Mouse (Mus musculus) Patski (cell line): ENCODE results near the gene Prr5. TPM values are rescaled to one million over a fixed set of nuclear protein-coding genes. Genes with fewer than 3 reads are reported as not detected.

Source experiments
- ATAC-seq: fragments of 100-300 bp; one replicate; pipeline ENCODE4 v1.8.0; 2021
- CTCF ChIA-PET: fragments of 350-600 bp; sonication (Branson Sonifier 250); formaldehyde crosslinking; loops from one replicate; lab custom pipeline; 2022; ENCODE audit warnings: inconsistent platforms; lab: Charles Lee
- POLR2A ChIA-PET: fragments of 350-600 bp; sonication (Branson Sonifier 250); formaldehyde crosslinking; loops from one replicate; lab custom pipeline; 2022; ENCODE audit warnings: antibody characterized with exemption, inconsistent platforms; lab: Charles Lee
- DNase-seq: peaks from one replicate; pipeline ENCODE4 v3.0.0-alpha.2; 2011; ENCODE audit warnings: low read depth, low spot score
- H3K27me3 ChIP-seq: fragments of 371-371 bp; one replicate; pipeline ENCODE4 v1.5.1; 2021
- CTCF ChIP-seq: fragments of 100-300 bp; IDR thresholded peaks from one replicate; pipeline ENCODE4 v1.5.1; 2021
- in situ Hi-C: fragments of 300-500 bp; cut with MboI; formaldehyde crosslinking; loops from 3 replicates; pipeline ENCODE4 v1.11.1; 2018; ENCODE audit warnings: low pct_unique_long_range_greater_than_20kb, mixed read lengths
- polyA plus RNA-seq: library from polyadenylated mRNA; unstranded; gene quantifications from one replicate; pipeline ENCODE4 v1.2.3, GENCODE M21; 2021

Gene Prr5
- polyA plus RNA-seq, 1 experiment from 2014 or later: 15.6 TPM

- no peaks in the 10 kb centered on the region for H3K27me3 ChIP-seq
- no peak for TF ChIP-seq CTCF
- ChIA-PET CTCF (interaction anchor here (1.1 to 1.3 kb wide), 2 partner anchors 10 to 11 kb away, joined by 3 read pairs; no protein-coding TSS in a partner anchor), POLR2A (interaction anchor here (1.0 kb wide), 1 partner anchor 11 kb away, joined by 3 read pairs; no protein-coding TSS in a partner anchor)
- ATAC-seq: no peak
- in situ Hi-C loops: no loop called here
- no peak for DNase-seq
Observed at GRCm38 (mm10) chr15:84691513-84691912, 22.1 kb downstream of the Prr5 start.

GRCm38 (mm10) chr15:84692645-84693044, 23.2 kb downstream of the Prr5 start:
- ChIA-PET CTCF (interaction anchor here (1.3 kb wide), 1 partner anchor 9 kb away, joined by 3 read pairs; no protein-coding TSS in a partner anchor), POLR2A (no interaction called here)
- no peak for TF ChIP-seq CTCF
- ATAC-seq (no peak), DNase-seq (no peak)
- in situ Hi-C loops: no loop called here
- H3K27me3 ChIP-seq: no peaks in the 10 kb centered on the region

GRCm38 (mm10) chr15:84696021-84696420, 26.6 kb downstream of the Prr5 start:
- CTCF ChIA-PET: no interaction called here
- DNase-seq: no peak
- TF ChIP-seq CTCF: no peak
- in situ Hi-C loops: no loop called here
- H3K27me3 ChIP-seq: no peaks in the 10 kb centered on the region
- no peak for ATAC-seq
- POLR2A ChIA-PET: no interaction called here

- H3K27me3 ChIP-seq: no peaks in the 10 kb centered on the region
- no peak for ATAC-seq
- no peak for DNase-seq
- CTCF ChIA-PET: interaction anchor here (1.8 kb wide), 1 partner anchor 26 kb away, joined by 6 read pairs; no protein-coding TSS in a partner anchor
- in situ Hi-C loops: no loop called here
- TF ChIP-seq CTCF: no peak
- POLR2A ChIA-PET: no interaction called here
Observed at GRCm38 (mm10) chr15:84697611-84698011, 28.2 kb downstream of the Prr5 start.

GRCm38 (mm10) chr15:84698189-84698588, 28.8 kb downstream of the Prr5 start:
- DNase-seq (no peak), ATAC-seq (no peak)
- ChIA-PET CTCF (interaction anchor here (1.3 to 1.8 kb wide), 2 partner anchors 23 to 27 kb away, joined by 3 to 6 read pairs; no protein-coding TSS in a partner anchor), POLR2A (interaction anchor here (0.6 to 1.3 kb wide), 4 partner anchors 9 to 25 kb away, joined by 3 to 4 read pairs (median 3); no protein-coding TSS in a partner anchor)
- in situ Hi-C loops: no loop called here
- H3K27me3 ChIP-seq: no peaks in the 10 kb centered on the region
- TF ChIP-seq CTCF: no peak

- H3K27me3 ChIP-seq: no peaks in the 10 kb centered on the region
- in situ Hi-C loops: no loop called here
- ChIA-PET POLR2A (no interaction called here), CTCF (interaction anchor here (0.7 to 2.9 kb wide), 8 partner anchors 11 to 59 kb away, joined by 3 to 32 read pairs (median 5); partner anchors contain the start of gene Prr5)
- no peak for DNase-seq
- TF ChIP-seq CTCF: no peak
- peak; percentile 49 for ATAC-seq
Observed at GRCm38 (mm10) chr15:84700147-84700794, 30.9 kb downstream of the Prr5 start.

GRCm38 (mm10) chr15:84701947-84702346, 32.5 kb downstream of the Prr5 start:
- in situ Hi-C loops: no loop called here
- CTCF ChIA-PET: interaction anchor here (0.7 to 2.9 kb wide), 8 partner anchors 9 to 39 kb away, joined by 3 to 32 read pairs (median 5); partner anchors contain the start of gene Prr5
- TF ChIP-seq CTCF: no peak
- POLR2A ChIA-PET: interaction anchor here (1.1 kb wide), 1 partner anchor 12 kb away, joined by 4 read pairs; no protein-coding TSS in a partner anchor
- H3K27me3 ChIP-seq: no peaks in the 10 kb centered on the region
- DNase-seq (no peak), ATAC-seq (no peak)

GRCm38 (mm10) chr15:84702391-84703345, 33.2 kb downstream of the Prr5 start:
- ChIA-PET CTCF (interaction anchor here (0.7 to 2.9 kb wide), 7 partner anchors 8 to 39 kb away, joined by 3 to 32 read pairs (median 4); partner anchors contain the start of gene Prr5), POLR2A (interaction anchor here (1.1 kb wide), 1 partner anchor 11 kb away, joined by 4 read pairs; no protein-coding TSS in a partner anchor)
- no peaks in the 10 kb centered on the region for H3K27me3 ChIP-seq
- in situ Hi-C loops: no loop called here
- TF ChIP-seq CTCF: no peak
- ATAC-seq (no peak), DNase-seq (no peak)

GRCm38 (mm10) chr15:84703992-84704391, 34.6 kb downstream of the Prr5 start:
- no peaks in the 10 kb centered on the region for H3K27me3 ChIP-seq
- ATAC-seq (no peak), DNase-seq (no peak)
- ChIA-PET CTCF (interaction anchor here (0.8 kb wide), 1 partner anchor 10 kb away, joined by 3 read pairs; no protein-coding TSS in a partner anchor), POLR2A (no interaction called here)
- no peak for TF ChIP-seq CTCF
- in situ Hi-C loops: no loop called here

GRCm38 (mm10) chr15:84705351-84705901, 36.0 kb downstream of the Prr5 start:
- no peak for DNase-seq
- H3K27me3 ChIP-seq: no peaks in the 10 kb centered on the region
- ATAC-seq: no peak
- no peak for TF ChIP-seq CTCF
- ChIA-PET CTCF (no interaction called here), POLR2A (interaction anchor here (1.3 kb wide), 1 partner anchor 9 kb away, joined by 4 read pairs; no protein-coding TSS in a partner anchor)
- in situ Hi-C loops: no loop called here
